Mouse (Mus musculus): ENCODE data around the gene Cog7. TPM values are rescaled to one million over a fixed set of nuclear protein-coding genes. Genes with fewer than 3 reads are reported as not detected.

The Cog7 gene
- total RNA-seq, 2 experiments from 2014 or later, result 13.8 to 15.2 TPM

DNA sequence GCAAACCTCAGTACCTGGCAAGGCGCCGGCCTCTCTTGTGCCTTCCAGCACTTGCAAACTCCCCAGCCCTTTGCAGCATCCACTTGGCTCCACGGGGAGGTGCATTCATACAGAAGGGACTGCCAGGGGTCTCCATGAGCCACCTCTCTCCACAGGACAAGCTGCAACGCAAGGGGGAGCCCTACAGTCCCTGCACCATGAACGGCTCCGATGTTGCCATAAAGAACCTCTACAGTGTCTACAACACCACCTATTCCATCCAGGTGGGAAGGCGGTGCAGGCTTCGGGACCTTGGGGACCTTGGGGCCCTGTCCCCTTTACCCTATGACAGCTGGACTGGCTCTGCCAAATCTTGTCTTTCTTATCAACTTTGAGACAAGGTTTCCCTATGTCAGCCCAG, 69.3 kb downstream of the Cog7 start:
- DNase-seq (ENCODE audit: low spot score), result no peak
- intact Hi-C loops (cut with DNase I), result no loop called here

DNA sequence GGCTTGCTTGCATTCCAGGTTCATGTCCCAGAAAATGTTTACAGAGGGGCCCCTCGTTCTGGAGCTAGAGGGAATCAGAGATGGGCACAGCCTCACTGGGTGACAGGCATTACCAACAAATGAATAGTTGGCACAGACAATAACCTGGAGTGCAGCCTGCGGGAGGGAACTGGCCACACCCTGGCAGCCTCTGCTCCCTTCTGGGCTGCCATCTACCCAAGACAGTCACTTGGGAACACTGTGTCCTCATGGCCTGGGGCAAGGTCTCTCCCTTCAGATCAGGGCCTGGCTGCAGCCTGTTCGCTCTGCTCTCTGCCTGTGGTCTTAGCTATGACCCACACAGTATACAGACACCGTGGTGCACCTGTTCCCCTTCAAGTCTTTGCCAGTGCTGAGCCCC, 74.6 kb downstream of the Cog7 start:
- DNase-seq (ENCODE audit: low spot score), result no peak

DNA sequence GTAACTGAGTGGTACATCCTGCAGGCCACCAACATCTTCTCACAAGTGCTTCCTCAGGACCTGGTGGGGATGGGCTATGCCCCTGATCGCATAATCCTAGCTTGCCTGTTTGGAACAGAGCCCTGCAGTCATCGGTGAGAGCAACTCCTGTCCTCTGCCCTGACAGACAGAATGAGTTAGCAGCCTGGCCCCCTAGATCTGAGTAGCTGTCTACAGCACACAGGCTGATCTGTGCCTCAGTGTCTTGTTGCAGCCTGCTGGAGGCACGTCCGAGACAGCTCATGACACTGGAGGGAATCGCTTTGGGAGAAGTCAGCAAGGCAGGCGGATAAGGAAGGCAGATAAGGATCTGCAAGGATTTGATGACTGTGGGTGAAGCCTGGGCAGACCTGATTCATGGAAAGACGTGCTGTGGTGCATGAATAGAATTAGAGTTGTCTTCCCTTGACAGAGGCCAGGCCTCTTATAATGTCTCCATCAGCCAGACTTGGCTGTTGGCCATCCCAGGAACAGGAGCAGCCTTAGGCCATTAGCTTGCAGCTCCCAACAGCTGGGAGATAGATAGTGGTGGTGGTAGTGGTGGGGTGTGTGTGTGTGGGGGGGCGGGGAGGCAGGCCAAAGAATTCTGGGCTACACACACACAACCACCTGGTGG, 78.6 kb downstream of the Cog7 start:
- no peak for DNase-seq (ENCODE audit: low spot score)
- intact Hi-C loops (cut with DNase I), result loop anchor here (5.0 kb wide), 1 partner anchor 59 kb away; no protein-coding TSS in a partner anchor

More for the DNA sequence above, 74.6 kb downstream of the Cog7 start:
- intact Hi-C loops (cut with DNase I), result no loop called here

DNA sequence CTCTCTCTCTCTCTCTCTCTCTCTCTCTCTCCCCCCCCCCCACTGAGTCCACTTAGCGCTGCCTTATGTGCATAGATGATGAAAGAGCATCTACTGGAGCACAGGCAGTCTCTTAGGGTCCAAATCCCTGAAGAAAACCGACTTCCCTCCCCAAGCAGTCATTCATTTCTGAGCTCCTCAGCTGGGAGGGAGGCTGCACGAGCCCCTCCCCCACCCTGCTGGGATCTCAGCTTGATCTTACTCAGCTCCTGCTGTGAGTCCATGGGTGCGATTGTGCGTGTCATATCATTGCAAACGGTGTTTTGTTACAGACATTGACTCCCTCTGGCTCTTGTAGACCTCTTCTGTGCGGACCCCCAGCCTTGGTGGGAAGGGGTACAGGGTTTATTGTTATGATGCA, 81.6 kb downstream of the Cog7 start:
- intact Hi-C loops (cut with DNase I), result loop anchor here (5.0 kb wide), 1 partner anchor 62 kb away; no protein-coding TSS in a partner anchor
- DNase-seq (ENCODE audit: low spot score), result no peak

DNA sequence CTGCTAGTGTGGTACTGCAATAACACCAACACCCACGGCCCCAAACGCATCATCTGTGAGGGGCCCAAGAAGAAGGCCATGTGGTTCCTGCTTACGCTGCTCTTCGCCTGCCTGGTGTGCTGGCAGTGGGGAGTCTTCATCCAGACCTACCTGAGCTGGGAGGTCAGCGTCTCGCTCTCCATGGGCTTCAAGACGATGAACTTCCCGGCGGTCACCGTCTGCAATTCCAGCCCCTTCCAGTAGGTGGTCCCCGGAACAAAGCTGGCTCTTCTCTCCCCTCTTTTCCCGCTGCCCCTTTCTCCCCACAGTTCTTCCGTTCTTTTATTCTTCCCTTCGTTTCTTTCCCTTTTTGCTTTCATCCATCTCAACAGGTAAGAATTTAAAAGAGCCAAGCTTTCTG, 82.2 kb downstream of the Cog7 start:
- intact Hi-C loops (cut with DNase I), result no loop called here
- DNase-seq (ENCODE audit: low spot score), result no peak

DNA sequence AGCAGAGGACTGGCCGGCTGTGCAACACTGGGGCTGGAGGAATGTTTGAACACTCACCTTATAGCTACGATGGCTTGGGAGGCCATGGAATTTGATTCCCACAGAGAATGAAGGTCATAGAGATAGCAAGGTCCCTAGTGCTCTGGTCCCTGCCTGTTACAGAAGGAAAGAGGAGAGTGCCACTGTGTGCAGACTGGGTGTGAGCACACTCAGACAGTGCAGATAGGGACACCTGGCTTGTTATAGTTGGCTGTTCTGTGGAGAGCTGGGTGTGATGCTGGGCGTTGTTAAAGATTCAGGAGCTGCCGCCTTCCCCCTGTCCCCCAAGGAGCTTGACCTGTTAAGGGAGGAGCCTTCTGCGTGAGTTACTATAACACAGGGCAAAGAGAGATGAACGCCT, 84.8 kb downstream of the Cog7 start:
- no peak for DNase-seq (ENCODE audit: low spot score)
- intact Hi-C loops (cut with DNase I), result no loop called here

DNA sequence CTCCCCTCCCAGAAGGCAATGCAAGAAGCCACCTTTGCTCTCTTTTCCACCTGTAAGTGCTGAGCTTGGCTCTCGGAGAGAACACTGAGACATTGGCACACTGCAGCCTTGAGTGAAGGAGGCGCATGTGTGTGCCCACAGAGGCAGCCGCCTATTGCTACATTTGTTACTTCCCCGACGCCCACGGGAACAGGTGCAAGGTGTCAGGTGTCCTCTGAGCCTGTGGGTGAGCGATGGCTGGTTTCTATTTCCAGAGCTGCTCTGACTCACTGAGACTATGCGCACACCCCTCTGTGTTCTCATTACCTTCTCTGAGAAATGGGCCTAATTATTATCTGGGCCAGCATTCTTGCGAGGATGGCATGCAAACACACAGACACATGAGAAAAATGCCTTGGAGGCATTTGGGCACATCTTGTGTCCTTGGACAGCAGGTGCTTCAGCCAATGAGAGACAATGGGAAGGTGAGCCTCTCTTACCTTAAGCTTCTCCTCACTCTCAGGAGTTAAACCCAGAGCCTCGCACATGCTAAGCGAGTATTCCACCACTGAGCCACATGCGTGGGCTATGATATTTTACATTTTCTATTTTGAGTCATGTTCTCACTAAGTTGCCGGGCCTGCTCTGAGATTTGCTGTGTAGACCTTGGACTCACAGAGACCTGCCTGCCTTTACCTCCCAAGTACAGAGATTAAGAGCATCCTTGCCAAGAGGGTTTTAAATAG, 90.7 kb downstream of the Cog7 start:
- intact Hi-C loops (cut with DNase I), result no loop called here

DNA sequence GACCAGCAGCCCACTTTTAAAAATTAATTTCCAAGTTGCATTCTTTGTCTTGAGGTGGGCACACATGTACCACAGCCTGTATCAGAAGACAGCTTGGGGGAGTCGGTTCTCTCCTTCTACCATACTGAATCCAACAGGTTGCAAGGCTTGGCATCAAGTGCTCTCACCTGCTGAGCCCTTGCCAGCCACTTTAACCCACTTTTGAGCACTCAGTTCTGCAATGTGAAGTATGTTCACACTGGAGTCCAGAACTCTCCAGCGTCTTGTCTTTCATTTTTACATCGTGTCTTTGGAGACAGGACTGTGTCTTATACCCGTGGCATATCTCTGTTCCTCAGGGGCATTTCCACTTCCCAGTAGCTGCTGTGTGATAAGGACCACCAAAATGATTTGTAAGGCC, 101.3 kb downstream of the Cog7 start:
- intact Hi-C loops (cut with DNase I), result no loop called here
- no peak for DNase-seq (ENCODE audit: low spot score)

More for the DNA sequence above, 90.7 kb downstream of the Cog7 start:
- DNase-seq (ENCODE audit: low spot score), result no peak

DNA sequence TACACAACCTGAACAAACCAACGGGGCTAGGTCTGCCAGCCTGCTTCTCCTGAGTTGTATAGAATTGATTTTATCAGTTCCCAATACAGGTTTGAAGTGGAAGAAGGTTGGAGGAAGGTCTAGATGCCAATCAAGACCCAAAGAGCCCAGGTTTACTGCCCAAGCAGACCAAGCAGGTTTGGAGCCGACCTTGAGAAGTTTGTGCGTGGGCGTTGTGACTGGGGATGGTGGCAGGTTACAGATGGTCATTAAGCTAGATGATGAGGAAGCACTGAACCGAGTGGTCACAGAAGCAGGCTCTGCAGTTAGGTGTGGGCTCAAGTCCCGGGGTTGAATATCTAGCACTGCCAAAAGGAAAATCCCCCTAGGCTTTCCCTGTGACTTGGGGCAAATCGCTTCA, 106.7 kb downstream of the Cog7 start:
- DNase-seq (ENCODE audit: low spot score), result no peak
- intact Hi-C loops (cut with DNase I), result no loop called here

DNA sequence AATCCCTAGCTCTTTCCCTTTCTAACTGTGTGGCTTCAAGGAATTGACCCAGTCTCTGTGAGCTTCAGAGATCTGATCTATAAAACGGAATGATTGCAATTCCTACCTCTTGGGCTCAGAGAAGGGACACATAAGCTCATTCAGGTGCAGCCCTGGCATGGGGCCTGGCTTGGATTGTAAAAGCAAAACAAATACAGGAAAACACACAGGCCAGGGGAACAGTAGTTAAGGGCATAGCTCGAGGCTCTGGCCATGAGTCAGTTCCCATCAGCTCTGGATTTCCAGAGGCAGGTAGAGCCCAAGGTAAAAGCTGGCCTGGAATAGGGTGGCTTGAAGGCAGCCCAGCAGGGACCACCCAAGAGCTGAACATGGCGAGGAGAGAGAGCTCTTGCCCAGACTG, 107.5 kb downstream of the Cog7 start:
- no peak for DNase-seq (ENCODE audit: low spot score)
- intact Hi-C loops (cut with DNase I), result no loop called here

DNA sequence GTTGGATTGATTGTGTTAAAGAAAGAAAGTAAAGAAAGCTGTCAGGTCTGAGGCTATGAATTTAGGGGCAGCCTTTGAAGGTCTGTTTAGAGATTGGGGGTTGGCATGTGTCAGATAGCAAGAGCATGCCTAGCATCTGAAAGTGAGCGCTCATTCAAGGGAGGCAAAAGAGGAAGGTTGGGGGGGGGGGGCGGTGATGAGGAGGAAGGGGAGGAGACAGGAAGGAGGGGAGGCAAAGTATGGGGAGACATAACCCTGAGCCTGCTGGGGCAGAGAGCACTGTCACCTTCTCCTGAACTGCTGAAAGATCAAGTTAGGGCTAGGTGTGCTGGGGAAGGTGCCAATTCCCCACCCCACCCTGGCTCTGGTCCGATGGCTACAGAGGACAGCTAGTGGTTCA, 109.9 kb downstream of the Cog7 start:
- no peak for DNase-seq (ENCODE audit: low spot score)
- intact Hi-C loops (cut with DNase I), result no loop called here

DNA sequence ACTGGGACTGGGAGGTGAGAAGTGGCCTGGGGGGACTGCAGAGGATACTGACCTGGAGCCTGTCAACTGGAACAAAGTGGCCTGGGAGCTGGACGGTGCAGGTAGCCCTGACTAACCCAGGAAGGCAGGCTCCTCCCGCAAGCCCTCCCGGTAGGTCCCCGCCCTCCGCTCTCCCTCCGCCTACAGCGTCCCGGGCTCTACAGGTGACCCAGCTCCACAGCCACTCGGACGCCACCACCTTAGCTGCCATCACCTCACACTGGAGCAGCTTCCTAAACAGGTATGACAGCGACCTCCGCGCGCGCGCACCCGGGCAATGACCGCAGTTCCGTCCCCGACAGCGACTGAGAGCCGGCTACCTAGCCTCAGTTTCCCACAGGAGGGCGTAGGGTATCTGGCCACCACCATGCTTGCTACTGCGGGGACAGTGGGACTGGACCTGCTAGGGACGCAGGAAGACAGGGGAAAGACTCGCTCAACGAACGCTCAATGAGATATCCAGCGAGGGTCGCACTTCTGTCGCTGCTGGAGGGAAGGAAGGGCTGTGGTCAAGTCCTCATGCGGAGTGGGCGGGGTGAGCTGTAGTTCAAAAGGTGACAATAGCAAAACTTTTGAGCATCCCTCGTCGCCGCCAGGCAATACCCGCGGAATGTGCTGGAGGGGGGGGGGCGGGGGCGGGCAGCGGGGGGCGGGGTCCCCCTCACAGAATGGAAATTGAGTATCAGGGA, 116.5 kb downstream of the Cog7 start, which contains the start of gene Scnn1b:
TSS of gene Scnn1b (plus strand) at position 181 of the 728 bp plus-strand sequence.
- intact Hi-C loops (cut with DNase I), result no loop called here
- no peak for DNase-seq (ENCODE audit: low spot score)

DNA sequence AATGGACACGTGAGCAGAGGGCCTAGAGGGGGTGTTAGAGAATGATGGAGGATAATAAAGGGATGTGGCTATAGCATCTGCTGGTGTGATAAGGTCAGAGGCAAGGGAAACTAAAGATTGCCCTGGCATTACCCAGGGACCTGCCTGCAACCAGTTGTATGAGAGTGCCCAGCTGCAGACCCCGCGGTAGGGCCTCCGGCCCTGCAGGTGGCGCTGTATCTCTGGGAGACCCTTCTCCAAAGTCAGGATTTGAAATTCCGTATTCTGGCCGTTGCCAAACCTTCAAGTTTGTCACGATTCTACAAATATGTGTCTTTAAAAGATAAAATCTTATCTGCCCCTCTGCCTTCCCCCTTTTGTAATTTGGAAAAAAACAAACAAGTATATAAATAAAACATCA, 122.6 kb downstream of the Cog7 start:
- DNase-seq (ENCODE audit: low spot score), result no peak
- intact Hi-C loops (cut with DNase I), result no loop called here

DNA sequence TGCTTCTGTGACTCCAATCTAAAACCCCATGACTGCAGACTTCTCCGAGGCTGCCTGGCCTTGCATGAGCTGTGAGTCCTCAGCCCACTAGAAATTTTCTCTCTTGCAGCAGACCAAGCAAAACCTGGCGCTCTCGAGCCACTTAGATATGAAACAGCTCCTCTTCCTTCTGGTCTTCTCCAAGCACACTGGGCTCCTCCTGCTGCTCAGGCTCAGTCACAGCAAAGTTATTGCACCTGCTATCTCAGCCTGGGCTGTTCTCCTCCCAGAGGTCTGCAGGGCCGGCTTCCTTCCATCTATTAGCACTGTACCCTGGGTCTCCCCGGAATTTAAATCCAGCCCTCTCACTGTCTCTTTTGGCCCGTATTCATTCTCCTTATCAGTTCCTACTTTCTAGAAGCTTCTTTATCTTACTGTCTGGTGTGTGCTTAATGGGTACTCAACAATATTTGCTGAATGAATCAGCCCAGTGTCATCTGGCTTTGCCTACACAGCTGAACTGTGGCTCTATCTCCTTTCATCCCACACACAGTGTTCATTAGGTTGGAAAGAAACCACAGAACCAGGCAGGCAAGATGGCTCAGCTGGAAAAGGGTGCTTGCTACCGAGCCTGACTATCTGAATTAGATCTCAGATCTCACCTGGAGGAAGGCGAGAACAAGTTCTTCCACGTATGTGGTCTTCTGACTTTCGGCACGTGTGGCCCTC, 124.2 kb downstream of the Cog7 start:
- DNase-seq (ENCODE audit: low spot score), result no peak
- intact Hi-C loops (cut with DNase I), result no loop called here

DNA sequence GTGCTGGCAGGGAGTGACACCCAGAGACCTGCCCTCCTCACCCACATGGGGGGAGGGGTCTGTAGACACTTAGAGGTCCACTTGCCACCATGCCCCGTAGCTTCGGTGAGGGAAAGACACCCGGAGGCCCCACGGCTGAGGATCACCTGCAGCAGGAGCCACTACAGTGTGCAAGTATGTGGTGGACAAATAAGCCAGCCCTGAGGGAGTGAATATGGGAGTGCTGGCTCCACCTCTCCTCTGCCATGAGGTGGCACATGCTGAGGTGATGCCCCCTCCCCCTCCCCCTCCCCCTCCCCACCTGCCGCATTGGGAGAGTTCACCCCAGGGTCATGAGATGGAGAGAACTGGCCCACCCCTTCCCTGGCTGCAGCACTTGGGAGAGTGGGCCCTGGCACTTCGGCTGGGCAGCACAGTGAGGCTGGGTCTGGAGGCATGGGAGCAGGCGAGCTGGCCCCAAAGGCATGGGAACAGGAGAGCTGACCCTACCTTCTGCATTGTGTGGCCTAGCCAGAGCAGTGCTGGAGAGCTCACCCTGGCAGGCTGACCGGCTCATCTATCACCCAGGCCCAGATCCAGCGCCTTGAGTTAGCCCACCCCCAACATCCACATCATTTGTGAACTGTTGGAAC, 132.9 kb downstream of the Cog7 start:
- intact Hi-C loops (cut with DNase I), result no loop called here
- DNase-seq (ENCODE audit: low spot score), result no peak

DNA sequence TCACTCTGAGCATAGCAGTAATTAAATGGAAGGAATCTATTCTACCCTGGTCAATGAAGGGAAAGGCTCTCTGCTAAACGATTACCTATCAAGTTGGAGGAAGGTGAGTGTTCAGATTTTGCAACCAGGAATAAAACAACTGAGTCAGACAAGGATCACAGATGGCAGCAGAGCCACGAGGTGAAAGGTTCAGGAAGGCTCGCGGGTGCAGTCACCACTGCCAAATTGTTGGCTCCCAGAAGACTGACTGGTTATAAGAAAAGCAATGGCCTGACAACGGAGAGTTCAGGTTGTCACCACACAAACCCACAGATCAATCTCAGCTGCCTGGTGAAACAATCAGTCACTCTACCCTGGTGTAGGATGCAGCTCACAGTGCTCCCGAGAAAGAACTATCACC, 135.5 kb downstream of the Cog7 start:
- intact Hi-C loops (cut with DNase I), result no loop called here
- no peak for DNase-seq (ENCODE audit: low spot score)

DNA sequence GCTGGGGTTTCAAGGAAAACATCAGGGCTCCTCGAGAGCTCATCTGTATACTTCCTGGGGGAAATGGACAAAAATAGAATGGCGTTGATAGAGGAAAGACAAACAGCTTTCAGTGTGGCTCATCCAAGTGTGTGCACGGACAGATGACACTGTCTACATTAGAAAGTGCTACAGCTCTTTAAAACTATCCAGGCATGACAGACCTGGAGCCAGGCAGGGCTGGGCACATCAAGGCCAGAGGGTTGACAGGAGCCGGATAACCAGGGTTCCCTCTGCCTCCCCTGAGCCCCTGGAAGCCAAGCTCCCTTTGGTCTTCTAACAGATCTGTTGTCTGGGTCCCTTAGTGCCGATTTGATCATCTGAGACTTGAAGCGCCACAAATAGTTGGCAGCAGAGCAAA, 139.3 kb downstream of the Cog7 start:
- intact Hi-C loops (cut with DNase I), result no loop called here
- no peak for DNase-seq (ENCODE audit: low spot score)

DNA sequence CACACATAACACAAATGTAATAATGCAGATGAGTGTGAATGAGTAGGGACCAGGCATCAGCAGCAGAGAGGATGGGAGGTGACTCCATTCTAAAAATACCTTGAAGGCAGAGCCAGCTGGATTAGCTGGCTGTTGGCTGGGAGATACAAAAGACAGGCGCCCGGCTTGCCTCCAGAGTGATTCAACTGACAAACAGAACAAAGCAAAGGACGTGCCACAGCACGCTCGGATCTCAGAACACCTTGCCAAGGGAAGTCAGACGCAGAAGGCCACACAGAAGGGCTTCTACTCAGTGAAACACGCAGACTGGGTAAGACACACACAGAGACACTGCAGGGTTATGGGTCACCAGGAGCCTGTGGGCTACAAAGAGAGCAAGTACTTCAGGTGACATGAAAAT, 140.7 kb downstream of the Cog7 start:
- intact Hi-C loops (cut with DNase I), result no loop called here
- no peak for DNase-seq (ENCODE audit: low spot score)

DNA sequence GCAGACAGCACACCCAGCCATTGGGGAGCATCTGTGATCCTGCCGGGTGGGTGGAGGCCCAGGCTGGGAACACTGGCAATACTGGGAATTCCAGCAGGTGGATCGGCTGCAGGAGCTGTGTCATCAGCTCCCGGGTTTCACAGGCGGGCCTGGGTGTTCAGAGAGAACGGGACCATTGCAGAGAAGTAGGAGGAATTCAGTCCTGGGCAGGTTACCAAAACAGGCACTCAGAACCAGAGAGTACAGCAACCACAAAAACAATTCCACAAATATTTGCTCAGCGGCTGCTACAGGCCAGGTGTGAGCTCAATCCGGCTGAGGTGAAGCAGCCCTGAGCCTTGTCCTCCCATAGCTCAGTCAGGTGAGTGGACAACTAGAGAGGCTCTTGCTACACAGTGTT, 144.7 kb downstream of the Cog7 start:
- intact Hi-C loops (cut with DNase I), result no loop called here

DNA sequence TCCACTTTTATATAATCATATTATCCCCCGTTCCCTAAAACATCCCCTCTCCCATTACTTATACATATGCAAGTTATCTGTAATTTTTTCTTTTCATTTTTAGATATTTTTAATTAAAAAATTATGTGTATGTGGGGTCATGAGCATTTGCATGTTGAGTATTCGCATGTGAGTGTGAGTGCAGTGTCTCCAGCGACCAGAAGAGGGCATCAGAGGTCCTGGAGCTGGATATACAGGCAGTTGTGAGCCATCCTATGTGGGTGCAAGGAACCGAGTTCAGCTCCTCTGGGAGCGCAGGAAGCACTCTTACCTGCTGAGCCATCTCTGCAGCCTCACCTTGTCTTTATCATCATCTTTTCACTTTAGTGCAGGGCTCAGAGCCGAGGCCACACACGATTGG, 146.1 kb downstream of the Cog7 start:
- intact Hi-C loops (cut with DNase I), result no loop called here
- no peak for DNase-seq (ENCODE audit: low spot score)

More for the DNA sequence above, 144.7 kb downstream of the Cog7 start:
- DNase-seq (ENCODE audit: low spot score), result no peak
